8 mouse cellular contexts compared by ENCODE assay signal in the genomic region with DNA sequence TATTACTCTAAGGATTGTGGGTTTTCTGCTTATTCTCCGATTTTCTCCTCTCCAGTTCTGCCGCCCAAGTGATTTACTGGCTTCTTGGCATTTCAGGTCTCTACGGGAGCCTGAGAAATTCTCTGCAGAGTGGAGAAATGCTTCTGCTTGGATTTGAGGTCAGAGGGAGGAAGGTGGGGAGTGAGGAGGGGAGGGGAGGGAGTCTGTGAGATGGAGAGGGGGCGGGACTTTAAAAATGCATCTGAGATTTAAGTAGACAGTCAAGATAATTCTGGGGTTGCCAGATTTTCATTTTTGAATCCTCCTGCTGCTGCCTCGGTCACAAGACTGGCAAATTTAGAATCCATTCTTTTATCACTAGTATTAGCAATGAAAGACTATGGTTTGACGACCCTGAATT. TPM values are rescaled to one million over a fixed set of nuclear protein-coding genes. Genes with fewer than 3 reads are reported as not detected.
DNase-seq lines count a peak whose midpoint lies in the region; ATAC-seq and TF ChIP-seq lines count a peak whose summit lies in the region.

No protein-coding gene starts in this region.

- peaks cover 6% of the 10 kb centered on the region for H3K4me1 ChIP-seq in neural tube, embryonic 11.5 days (ENCODE audit: control insufficient read depth, insufficient read depth, low read length)
- H3K4me1 ChIP-seq in heart, postnatal 0 days (ENCODE audit: control insufficient read depth, insufficient read depth): no peaks in the 10 kb centered on the region; the same call in 1 of the 2 replicates
- peaks cover 50% of the 10 kb centered on the region for H3K4me1 ChIP-seq in midbrain, embryonic 13.5 days (replicated peaks)

- no peak for TF ChIP-seq CTCF in heart, postnatal 0 days (IDR thresholded peaks at IDR 0.05; ENCODE audit: low read depth)

- peak; percentile 21 for DNase-seq in neural tube, embryonic 11.5 days (ENCODE audit: low spot score)
- no peak for DNase-seq in neural tube, embryonic 10.5 days (ENCODE audit: extremely low spot score, low spot score)
- DNase-seq in embryo, embryonic 10 days (ENCODE audit: low spot score): peak; percentile 24
- DNase-seq in heart, postnatal 0 days (ENCODE audit: low spot score): peak; percentile 83
- peak; percentile 48 to 59 for DNase-seq in left cerebral cortex, adult 9 months (ENCODE audit: low spot score in 2 of 2)
- no peak for DNase-seq in yolk sac, embryonic 10.5 days (ENCODE audit: low spot score)
- no peak for DNase-seq in thymus, postnatal 14 days

- 12% methylated on average over 6 of the region's 6 CpGs for WGBS in neural tube, embryonic 11.5 days
- WGBS in heart, postnatal 0 days: 2% methylated on average over 6 of the region's 6 CpGs
- 10% methylated on average over 6 of the region's 6 CpGs for WGBS in midbrain, embryonic 13.5 days

- peak overlapping the region; percentile 63 for H3K4me3 ChIP-seq in neural tube, embryonic 11.5 days (ENCODE audit: low read depth, low read length)
- H3K4me3 ChIP-seq in heart, postnatal 0 days (ENCODE audit: low read depth, low read length): peak overlapping the region; percentile 69
- peak overlapping the region; percentile 82 for H3K4me3 ChIP-seq in midbrain, embryonic 13.5 days (replicated peaks)

- no peak for ATAC-seq in neural tube, embryonic 11.5 days (ENCODE audit: insufficient read depth, low FRiP score, low TSS enrichment)
- ATAC-seq in heart, postnatal 0 days (ENCODE audit: insufficient read depth, low read depth): peak; percentile 34; the same call in 1 of the 2 replicates
- no peak for ATAC-seq in midbrain, embryonic 13.5 days

- no peak for TF ChIP-seq EP300 in heart, postnatal 0 days (IDR thresholded peaks at IDR 0.05; ENCODE audit: low read depth)

- no peaks in the 10 kb centered on the region for H3K36me3 ChIP-seq in neural tube, embryonic 11.5 days (ENCODE audit: control insufficient read depth, insufficient read depth, low read length)
- H3K36me3 ChIP-seq in heart, postnatal 0 days (replicated peaks; ENCODE audit: control insufficient read depth, insufficient read depth, low read length): no peaks in the 10 kb centered on the region; the same call in 1 of the 2 replicates
- no peaks in the 10 kb centered on the region for H3K36me3 ChIP-seq in midbrain, embryonic 13.5 days

- no peaks in the 10 kb centered on the region for H3K9me3 ChIP-seq in neural tube, embryonic 11.5 days (ENCODE audit: control insufficient read depth, low read length)
- no peaks in the 10 kb centered on the region for H3K9me3 ChIP-seq in heart, postnatal 0 days (replicated peaks; ENCODE audit: control insufficient read depth, low read length)
- H3K9me3 ChIP-seq in midbrain, embryonic 13.5 days: no peaks in the 10 kb centered on the region

- H3K27ac ChIP-seq in neural tube, embryonic 11.5 days (ENCODE audit: low read depth, low read length): no peak overlapping the region
- H3K27ac ChIP-seq in heart, postnatal 0 days (ENCODE audit: low read depth): peak overlapping the region; percentile 96
- peak overlapping the region; percentile 95 for H3K27ac ChIP-seq in midbrain, embryonic 13.5 days

- peak overlapping the region; percentile 99 for H3K4me2 ChIP-seq in neural tube, embryonic 11.5 days (ENCODE audit: low read depth)
- H3K4me2 ChIP-seq in heart, postnatal 0 days (ENCODE audit: low read depth, low read length): peak overlapping the region; percentile 80
- peak overlapping the region; percentile 86 for H3K4me2 ChIP-seq in midbrain, embryonic 13.5 days (replicated peaks)

- no peak overlapping the region for H3K9ac ChIP-seq in neural tube, embryonic 11.5 days (ENCODE audit: low read length)
- peak overlapping the region; percentile 89 for H3K9ac ChIP-seq in heart, postnatal 0 days (replicated peaks; ENCODE audit: low read depth, low read length)
- peak overlapping the region; percentile 92 for H3K9ac ChIP-seq in midbrain, embryonic 13.5 days (replicated peaks)

- H3K27me3 ChIP-seq in neural tube, embryonic 11.5 days (ENCODE audit: control insufficient read depth, insufficient read depth, low read length): peaks cover 8% of the 10 kb centered on the region
- H3K27me3 ChIP-seq in heart, postnatal 0 days (ENCODE audit: control insufficient read depth, insufficient read depth, low read length): no peaks in the 10 kb centered on the region
- peaks cover 18% of the 10 kb centered on the region for H3K27me3 ChIP-seq in midbrain, embryonic 13.5 days

RNA-seq across cellular contexts. Expression of a gene that starts 31.4 kb away (rescaled TPM):
- 141 and 142 TPM in 2 replicates for polyA plus RNA-seq in neural tube, embryonic 11.5 days (2014; fragmentation: Nextera tagmentation; extraction: Ambion mirVana)
- 72.7 and 80.9 TPM in 2 replicates for total RNA-seq in heart, postnatal 0 days (2014; rRNA removed; ENCODE audit: low replicate concordance)
- polyA plus RNA-seq in heart, postnatal 0 days (2015; fragmentation: Nextera tagmentation; extraction: Ambion mirVana): 82.5 and 84.3 TPM in 2 replicates
- polyA plus RNA-seq in midbrain, embryonic 13.5 days (2015; fragmentation: Nextera tagmentation; extraction: Ambion mirVana): 119 and 126 TPM in 2 replicates

RNA-seq across cellular contexts. Expression of a gene that starts 32.5 kb away (rescaled TPM):
- 2.8 and 4.3 TPM in 2 replicates for polyA plus RNA-seq in neural tube, embryonic 11.5 days (2014; fragmentation: Nextera tagmentation; extraction: Ambion mirVana)
- 19.6 and 21.8 TPM in 2 replicates for total RNA-seq in heart, postnatal 0 days (2014; rRNA removed; ENCODE audit: low replicate concordance)
- polyA plus RNA-seq in heart, postnatal 0 days (2015; fragmentation: Nextera tagmentation; extraction: Ambion mirVana): 13.5 and 13.7 TPM in 2 replicates
- polyA plus RNA-seq in midbrain, embryonic 13.5 days (2015; fragmentation: Nextera tagmentation; extraction: Ambion mirVana): 7.7 and 11.0 TPM in 2 replicates

Comparison
In these comparisons a context has a peak if more than half of its experiments do, and no peak if none do; other contexts are left out.
1. DNase-seq: peak in neural tube, embryonic 11.5 days (single experiment), embryo, embryonic 10 days (single experiment), heart, postnatal 0 days (single experiment) and left cerebral cortex, adult 9 months (2 of 2); none in neural tube, embryonic 10.5 days (single experiment), yolk sac, embryonic 10.5 days (single experiment) and thymus, postnatal 14 days (single experiment).
2. Peak in every context shown above with its lines, with median percentiles within 50 percentile points of each other: H3K4me2 ChIP-seq and H3K4me3 ChIP-seq.